Mouse (Mus musculus) midbrain, embryonic 12.5 days (tissue): Measurements from ENCODE around the gene Dek. TPM values are rescaled to one million over a fixed set of nuclear protein-coding genes. Genes with fewer than 3 reads are reported as not detected.

Source experiments
- ATAC-seq: fragments of 200-750 bp; cut with Nextera tagmentation; 2 replicates; pipeline ENCODE4 v1.8.0; 2017; ENCODE audit warnings: low read depth, moderate TSS enrichment, moderate library complexity; ENCODE audit not compliant: low FRiP score
- H3K27ac ChIP-seq: fragments of 300-500 bp; sonication (generic); replicated peaks from 2 replicates; pipeline ENCODE4 v1.5.1; 2016; ENCODE audit warnings: mild to moderate bottlenecking
- H3K27me3 ChIP-seq: fragments of 300-500 bp; sonication (generic); 2 replicates; pipeline ENCODE4 v1.6.1; 2016; ENCODE audit warnings: mild to moderate bottlenecking
- H3K36me3 ChIP-seq: fragments of 300-500 bp; sonication (generic); 2 replicates; pipeline ENCODE4 v1.6.1; 2016
- H3K4me1 ChIP-seq: fragments of 300-500 bp; sonication (generic); 2 replicates; pipeline ENCODE4 v1.6.1; 2016
- H3K4me2 ChIP-seq: fragments of 300-500 bp; sonication (generic); replicated peaks from 2 replicates; pipeline ENCODE4 v1.6.1; 2016; ENCODE audit warnings: mild to moderate bottlenecking, moderate library complexity
- H3K4me3 ChIP-seq: fragments of 300-500 bp; sonication (generic); 2 replicates; pipeline ENCODE4 v1.5.1; 2016; ENCODE audit warnings: mild to moderate bottlenecking
- H3K9ac ChIP-seq: fragments of 300-500 bp; sonication (generic); replicated peaks from 2 replicates; pipeline ENCODE4 v1.6.1; 2016; ENCODE audit warnings: mild to moderate bottlenecking, moderate library complexity
- H3K9me3 ChIP-seq: fragments of 300-500 bp; sonication (generic); 2 replicates; pipeline ENCODE4 v1.6.1; 2016; ENCODE audit warnings: mild to moderate bottlenecking
- WGBS: fragments of 180-500 bp; shearing (Covaris S2); methylation state at CpG from one replicate; pipeline ENCODE4 v1.1.7; 2016; 5-methylcytosine and 5-hydroxymethylcytosine counted together
- polyA plus RNA-seq: library from polyadenylated mRNA; unstranded; fragments of >200 nt; fragmentation: Nextera tagmentation; extraction: Ambion mirVana; gene quantifications from 2 replicates; pipeline ENCODE4 v1.2.1, GENCODE M21; 2016

Gene Dek
- polyA plus RNA-seq = 314 and 343 TPM in 2 replicates

GRCm38 (mm10) chr13:47105711-47106579, at the start of gene Dek:
Gene Dek, minus strand, starts transcription at chr13:47106201.
- H3K27ac ChIP-seq = peak within 1 kb of the TSS; percentile 99
- WGBS = under 1% methylated on average over 119 of the region's 129 CpGs
- peak within 1 kb of the TSS; percentile 96 for H3K9ac ChIP-seq
- peak; percentile 94 for ATAC-seq
- H3K9me3 ChIP-seq = no peaks in the 10 kb centered on the region
- peak within 1 kb of the TSS; percentile 70 for H3K4me2 ChIP-seq
- H3K27me3 ChIP-seq = 0 out of 2 replicates have a peak, but pooled peaks cover 5% of the 10 kb centered on the region
- peaks cover 27% of the 10 kb centered on the region for H3K4me1 ChIP-seq
- peaks cover 4% of the 10 kb centered on the region; the same call in 1 of the 2 replicates for H3K36me3 ChIP-seq
- H3K4me3 ChIP-seq = peak within 1 kb of the TSS; percentile 97

GRCm38 (mm10) chr13:47154866-47155265, 48.9 kb upstream of the Dek start:
- Histone ChIP-seq H3K9me3 (no peaks in the 10 kb centered on the region), H3K4me1 (no peaks in the 10 kb centered on the region), H3K36me3 (no peaks in the 10 kb centered on the region), H3K4me2 (no peak overlapping the region), H3K9ac (no peak overlapping the region), H3K27ac (no peak overlapping the region), H3K4me3 (no peak overlapping the region), H3K27me3 (0 out of 2 replicates have a peak, but pooled peaks cover 4% of the 10 kb centered on the region)
- WGBS = 64% methylated on average over 4 of the region's 4 CpGs
- no peak for ATAC-seq

GRCm38 (mm10) chr13:47153206-47153605, 47.2 kb upstream of the Dek start:
- H3K27me3 ChIP-seq = 0 out of 2 replicates have a peak, but pooled peaks cover 4% of the 10 kb centered on the region
- no peak overlapping the region for H3K4me2 ChIP-seq
- no peak overlapping the region for H3K9ac ChIP-seq
- H3K4me1 ChIP-seq = no peaks in the 10 kb centered on the region
- no peaks in the 10 kb centered on the region for H3K9me3 ChIP-seq
- no peak overlapping the region for H3K4me3 ChIP-seq
- no peak for ATAC-seq
- H3K36me3 ChIP-seq = no peaks in the 10 kb centered on the region
- 65% methylated on average over 5 of the region's 5 CpGs for WGBS
- H3K27ac ChIP-seq = no peak overlapping the region

- Histone ChIP-seq H3K36me3 (no peaks in the 10 kb centered on the region), H3K27me3 (0 out of 2 replicates have a peak, but pooled peaks cover 4% of the 10 kb centered on the region), H3K4me1 (no peaks in the 10 kb centered on the region), H3K4me3 (no peak overlapping the region), H3K9ac (no peak overlapping the region), H3K9me3 (no peaks in the 10 kb centered on the region), H3K4me2 (no peak overlapping the region), H3K27ac (no peak overlapping the region)
- WGBS = 34% methylated on average over 7 of the region's 7 CpGs
- no peak; the same call in 1 of the 2 replicates for ATAC-seq
Observed at GRCm38 (mm10) chr13:47152390-47152789, 46.4 kb upstream of the Dek start.

GRCm38 (mm10) chr13:47151060-47151459, 45.1 kb upstream of the Dek start:
- 94% methylated on average over 14 of the region's 14 CpGs for WGBS
- no peak for ATAC-seq
- no peaks in the 10 kb centered on the region for H3K36me3 ChIP-seq

GRCm38 (mm10) chr13:47149993-47150392, 44.0 kb upstream of the Dek start:
- no peak overlapping the region for H3K9ac ChIP-seq
- H3K4me3 ChIP-seq = no peak overlapping the region
- H3K4me2 ChIP-seq = no peak overlapping the region
- no peak for ATAC-seq
- H3K4me1 ChIP-seq = no peaks in the 10 kb centered on the region
- H3K27me3 ChIP-seq = 0 out of 2 replicates have a peak, but pooled peaks cover 4% of the 10 kb centered on the region
- no peaks in the 10 kb centered on the region for H3K9me3 ChIP-seq
- WGBS = 93% methylated on average over 10 of the region's 10 CpGs
- H3K36me3 ChIP-seq = no peaks in the 10 kb centered on the region
- no peak overlapping the region for H3K27ac ChIP-seq

More at GRCm38 (mm10) chr13:47151060-47151459, 45.1 kb upstream of the Dek start:
- H3K9me3 ChIP-seq = no peaks in the 10 kb centered on the region
- no peak overlapping the region for H3K4me2 ChIP-seq
- 0 out of 2 replicates have a peak, but pooled peaks cover 4% of the 10 kb centered on the region for H3K27me3 ChIP-seq
- H3K9ac ChIP-seq = no peak overlapping the region
- H3K27ac ChIP-seq = no peak overlapping the region
- H3K4me1 ChIP-seq = no peaks in the 10 kb centered on the region
- no peak overlapping the region for H3K4me3 ChIP-seq

- H3K9ac ChIP-seq = no peak overlapping the region
- H3K4me2 ChIP-seq = no peak overlapping the region
- no peaks in the 10 kb centered on the region for H3K4me1 ChIP-seq
- no peaks in the 10 kb centered on the region for H3K36me3 ChIP-seq
- no peak for ATAC-seq
- H3K4me3 ChIP-seq = no peak overlapping the region
- H3K27ac ChIP-seq = no peak overlapping the region
- no peaks in the 10 kb centered on the region for H3K27me3 ChIP-seq
- H3K9me3 ChIP-seq = no peaks in the 10 kb centered on the region
- 64% methylated on average over 11 of the region's 11 CpGs for WGBS
Observed at GRCm38 (mm10) chr13:47148573-47148972, 42.6 kb upstream of the Dek start.

GRCm38 (mm10) chr13:47146388-47146787, 40.4 kb upstream of the Dek start:
- Histone ChIP-seq H3K36me3 (no peaks in the 10 kb centered on the region), H3K4me2 (no peak overlapping the region), H3K27me3 (no peaks in the 10 kb centered on the region), H3K4me1 (no peaks in the 10 kb centered on the region), H3K27ac (no peak overlapping the region), H3K9ac (no peak overlapping the region), H3K4me3 (no peak overlapping the region), H3K9me3 (no peaks in the 10 kb centered on the region)
- WGBS = 76% methylated on average over 7 of the region's 7 CpGs
- ATAC-seq = no peak

- Histone ChIP-seq H3K4me3 (no peak overlapping the region), H3K9ac (no peak overlapping the region), H3K9me3 (no peaks in the 10 kb centered on the region), H3K27ac (no peak overlapping the region), H3K4me2 (no peak overlapping the region), H3K36me3 (no peaks in the 10 kb centered on the region), H3K27me3 (no peaks in the 10 kb centered on the region), H3K4me1 (no peaks in the 10 kb centered on the region)
- whole genome bisulfite sequencing = 80% methylated on average over 9 of the region's 9 CpGs
- ATAC-seq = no peak
Observed at GRCm38 (mm10) chr13:47145939-47146338, 39.9 kb upstream of the Dek start.

- Histone ChIP-seq H3K9ac (no peak overlapping the region), H3K36me3 (no peaks in the 10 kb centered on the region), H3K4me2 (no peak overlapping the region), H3K4me1 (no peaks in the 10 kb centered on the region), H3K27me3 (no peaks in the 10 kb centered on the region), H3K27ac (no peak overlapping the region), H3K4me3 (no peak overlapping the region), H3K9me3 (0 out of 2 replicates have a peak, but pooled peaks cover 5% of the 10 kb centered on the region)
- WGBS = 85% methylated on average over 6 of the region's 6 CpGs
- ATAC-seq = no peak
Observed at GRCm38 (mm10) chr13:47142764-47143163, 36.8 kb upstream of the Dek start.

GRCm38 (mm10) chr13:47135741-47136140, 29.7 kb upstream of the Dek start:
- no peak overlapping the region for H3K9ac ChIP-seq
- H3K4me3 ChIP-seq = no peak overlapping the region
- 92% methylated on average over 7 of the region's 7 CpGs for WGBS
- H3K4me2 ChIP-seq = no peak overlapping the region
- no peak overlapping the region for H3K27ac ChIP-seq
- no peaks in the 10 kb centered on the region for H3K27me3 ChIP-seq
- no peaks in the 10 kb centered on the region for H3K36me3 ChIP-seq
- H3K9me3 ChIP-seq = 0 out of 2 replicates have a peak, but pooled peaks cover 5% of the 10 kb centered on the region
- no peaks in the 10 kb centered on the region for H3K4me1 ChIP-seq
- ATAC-seq = no peak

GRCm38 (mm10) chr13:47134836-47135235, 28.8 kb upstream of the Dek start:
- WGBS = 95% methylated on average over 7 of the region's 7 CpGs
- Histone ChIP-seq H3K9ac (no peak overlapping the region), H3K27ac (no peak overlapping the region), H3K4me1 (no peaks in the 10 kb centered on the region), H3K4me3 (no peak overlapping the region), H3K27me3 (no peaks in the 10 kb centered on the region), H3K36me3 (no peaks in the 10 kb centered on the region), H3K9me3 (0 out of 2 replicates have a peak, but pooled peaks cover 5% of the 10 kb centered on the region), H3K4me2 (no peak overlapping the region)
- ATAC-seq = no peak
